Mouse (Mus musculus): ENCODE measurements around the gene Olfr1014. TPM values are rescaled to one million over a fixed set of nuclear protein-coding genes. Genes with fewer than 3 reads are reported as not detected.

Gene Olfr1014
- not detected in 2 replicates for polyA plus RNA-seq (2014; fragmentation: Nextera tagmentation; extraction: Ambion mirVana)

GRCm38 (mm10) chr2:85772413-85772812 lies at the start of gene Olfr1014:
Gene Olfr1014, plus strand, starts transcription at chr2:85772713.
- Histone ChIP-seq H3K27me3 (replicated peaks; ENCODE audit: control insufficient read depth, insufficient read depth, low read length) (no peaks in the 10 kb centered on the region), H3K27ac (ENCODE audit: low read depth, low read length) (no peak within 1 kb of the TSS), H3K4me3 (ENCODE audit: low read depth, low read length) (no peak within 1 kb of the TSS), H3K9me3 (ENCODE audit: control insufficient read depth, low read length) (no peaks in the 10 kb centered on the region), H3K4me2 (no peak within 1 kb of the TSS), H3K4me1 (replicated peaks; ENCODE audit: control insufficient read depth, insufficient read depth, low read length) (no peaks in the 10 kb centered on the region), H3K9ac (ENCODE audit: low read depth, low read length) (no peak within 1 kb of the TSS), H3K36me3 (ENCODE audit: control insufficient read depth, insufficient read depth, low read length) (no peaks in the 10 kb centered on the region)
- DNase-seq (ENCODE audit: low spot score) (no peak), ATAC-seq (replicated peaks; ENCODE audit: low FRiP score) (no peak)

DNA sequence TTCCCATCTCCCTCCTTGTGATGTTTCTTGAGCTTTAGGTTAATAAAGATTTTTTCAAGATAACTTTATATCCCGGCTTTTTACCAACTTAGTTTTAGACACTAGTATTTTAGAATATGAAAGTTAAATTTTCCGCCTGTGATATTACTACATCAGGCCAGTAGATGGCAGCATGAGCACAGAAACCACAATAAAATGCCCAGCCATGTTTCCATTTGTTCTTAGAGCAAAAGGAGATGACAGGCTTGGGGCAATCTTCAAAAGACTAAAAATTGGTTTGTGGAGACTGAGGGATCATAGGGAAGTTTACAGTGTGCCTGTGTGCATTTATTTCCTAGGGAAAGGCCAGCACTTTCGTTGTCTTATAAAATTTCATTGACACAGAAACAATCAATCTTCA lies 46.7 kb upstream of the Olfr1014 start:
- no peak for DNase-seq (ENCODE audit: low spot score)

DNA sequence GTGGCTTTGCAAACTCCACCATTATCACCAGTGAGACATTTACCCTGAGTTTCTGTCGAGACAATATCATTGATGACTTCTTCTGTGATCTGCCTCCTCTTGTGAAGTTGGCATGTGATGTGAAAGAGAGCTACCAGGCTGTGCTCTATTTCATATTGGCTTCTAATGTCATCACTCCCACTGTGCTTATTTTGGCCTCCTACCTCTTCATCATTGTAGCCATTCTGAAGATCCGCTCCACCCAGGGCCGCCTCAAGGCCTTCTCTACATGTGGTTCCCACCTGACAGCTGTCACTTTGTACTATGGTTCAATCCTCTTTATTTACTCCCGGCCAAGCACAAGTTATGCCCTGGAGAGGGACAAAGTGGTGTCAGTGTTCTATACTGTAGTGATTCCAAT lies 18.7 kb upstream of the Olfr1014 start:
- Histone ChIP-seq H3K4me3 (ENCODE audit: low read depth, low read length) (no peak overlapping the region), H3K4me2 (no peak overlapping the region), H3K36me3 (ENCODE audit: control insufficient read depth, insufficient read depth, low read length) (no peaks in the 10 kb centered on the region), H3K27me3 (replicated peaks; ENCODE audit: control insufficient read depth, insufficient read depth, low read length) (no peaks in the 10 kb centered on the region), H3K27ac (ENCODE audit: low read depth, low read length) (no peak overlapping the region), H3K9ac (ENCODE audit: low read depth, low read length) (no peak overlapping the region), H3K4me1 (replicated peaks; ENCODE audit: control insufficient read depth, insufficient read depth, low read length) (no peaks in the 10 kb centered on the region), H3K9me3 (ENCODE audit: control insufficient read depth, low read length) (no peaks in the 10 kb centered on the region)
- DNase-seq (ENCODE audit: low spot score) = no peak
- WGBS = 81% methylated on average over 4 of the region's 4 CpGs
- no peak for ATAC-seq (replicated peaks; ENCODE audit: low FRiP score)

More for the DNA sequence above, 46.7 kb upstream of the Olfr1014 start:
- Histone ChIP-seq H3K27ac (ENCODE audit: low read depth, low read length) (no peak overlapping the region), H3K9ac (ENCODE audit: low read depth, low read length) (no peak overlapping the region), H3K4me2 (no peak overlapping the region), H3K27me3 (replicated peaks; ENCODE audit: control insufficient read depth, insufficient read depth, low read length) (no peaks in the 10 kb centered on the region), H3K9me3 (ENCODE audit: control insufficient read depth, low read length) (no peaks in the 10 kb centered on the region), H3K36me3 (ENCODE audit: control insufficient read depth, insufficient read depth, low read length) (no peaks in the 10 kb centered on the region), H3K4me3 (ENCODE audit: low read depth, low read length) (no peak overlapping the region), H3K4me1 (replicated peaks; ENCODE audit: control insufficient read depth, insufficient read depth, low read length) (no peaks in the 10 kb centered on the region)
- ATAC-seq (replicated peaks; ENCODE audit: low FRiP score) = no peak
- WGBS = 11% methylated on average over 3 of the region's 3 CpGs

- Histone ChIP-seq H3K36me3 (ENCODE audit: control insufficient read depth, insufficient read depth, low read length) (no peaks in the 10 kb centered on the region), H3K27ac (ENCODE audit: low read depth, low read length) (no peak within 1 kb of the TSS), H3K4me1 (replicated peaks; ENCODE audit: control insufficient read depth, insufficient read depth, low read length) (no peaks in the 10 kb centered on the region), H3K27me3 (replicated peaks; ENCODE audit: control insufficient read depth, insufficient read depth, low read length) (no peaks in the 10 kb centered on the region), H3K9me3 (ENCODE audit: control insufficient read depth, low read length) (no peaks in the 10 kb centered on the region), H3K9ac (ENCODE audit: low read depth, low read length) (no peak within 1 kb of the TSS), H3K4me2 (no peak within 1 kb of the TSS), H3K4me3 (ENCODE audit: low read depth, low read length) (no peak within 1 kb of the TSS)
- DNase-seq (ENCODE audit: low spot score) (no peak), ATAC-seq (replicated peaks; ENCODE audit: low FRiP score) (no peak)
- 60% methylated on average over 1 of the region's 1 CpGs for WGBS
These were observed 9.8 kb upstream of the Olfr1014 start, which contains the start of gene Olfr1012 for GRCm38 (mm10) chr2:85762666-85763065. Gene Olfr1012, minus strand, starts transcription at chr2:85762766.

GRCm38 (mm10) chr2:85766798-85767197 lies 5.7 kb upstream of the Olfr1014 start, which contains the start of gene Olfr1013:
Gene Olfr1013, plus strand, starts transcription at chr2:85767098.
- Histone ChIP-seq H3K4me2 (no peak within 1 kb of the TSS), H3K9ac (ENCODE audit: low read depth, low read length) (no peak within 1 kb of the TSS), H3K9me3 (ENCODE audit: control insufficient read depth, low read length) (no peaks in the 10 kb centered on the region), H3K27ac (ENCODE audit: low read depth, low read length) (no peak within 1 kb of the TSS), H3K4me3 (ENCODE audit: low read depth, low read length) (no peak within 1 kb of the TSS), H3K4me1 (replicated peaks; ENCODE audit: control insufficient read depth, insufficient read depth, low read length) (no peaks in the 10 kb centered on the region), H3K27me3 (replicated peaks; ENCODE audit: control insufficient read depth, insufficient read depth, low read length) (no peaks in the 10 kb centered on the region), H3K36me3 (ENCODE audit: control insufficient read depth, insufficient read depth, low read length) (no peaks in the 10 kb centered on the region)
- ATAC-seq (replicated peaks; ENCODE audit: low FRiP score) (no peak), DNase-seq (ENCODE audit: low spot score) (no peak)

GRCm38 (mm10) chr2:85781717-85782116 lies 9.2 kb downstream of the Olfr1014 start, which contains the start of gene Olfr1015:
Gene Olfr1015, plus strand, starts transcription at chr2:85782017.
- DNase-seq (ENCODE audit: low spot score) = no peak

DNA sequence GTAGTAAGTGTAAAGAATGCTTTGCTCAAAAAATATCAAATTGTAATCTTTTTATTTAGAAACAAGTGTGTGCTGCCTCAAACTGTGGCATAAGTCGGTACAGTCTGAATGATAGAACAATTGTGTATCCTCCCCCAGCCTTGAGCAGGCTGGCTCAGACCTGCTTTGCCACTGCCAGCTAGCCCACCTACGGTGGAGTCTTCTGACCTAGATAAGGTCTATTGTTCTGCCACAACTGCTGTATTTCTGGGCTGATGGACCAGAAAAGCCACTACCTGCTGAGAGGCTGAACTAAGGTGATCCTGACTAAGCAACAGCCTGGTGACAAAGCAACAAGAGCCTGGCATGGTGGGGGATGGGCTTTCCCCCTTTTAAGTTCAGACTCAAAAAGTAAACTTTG lies 19.8 kb downstream of the Olfr1014 start:
- no peak for DNase-seq (ENCODE audit: low spot score)
- Histone ChIP-seq H3K36me3 (ENCODE audit: control insufficient read depth, insufficient read depth, low read length) (no peaks in the 10 kb centered on the region), H3K4me1 (replicated peaks; ENCODE audit: control insufficient read depth, insufficient read depth, low read length) (no peaks in the 10 kb centered on the region), H3K4me2 (no peak overlapping the region), H3K27me3 (replicated peaks; ENCODE audit: control insufficient read depth, insufficient read depth, low read length) (no peaks in the 10 kb centered on the region), H3K9me3 (ENCODE audit: control insufficient read depth, low read length) (no peaks in the 10 kb centered on the region), H3K4me3 (ENCODE audit: low read depth, low read length) (no peak overlapping the region), H3K9ac (ENCODE audit: low read depth, low read length) (no peak overlapping the region), H3K27ac (ENCODE audit: low read depth, low read length) (no peak overlapping the region)
- peak; percentile 34; the same call in 1 of the 2 replicates for ATAC-seq (replicated peaks; ENCODE audit: low FRiP score)
- WGBS = 58% methylated on average over 2 of the region's 2 CpGs

More at GRCm38 (mm10) chr2:85781717-85782116, 9.2 kb downstream of the Olfr1014 start, which contains the start of gene Olfr1015:
- ATAC-seq (replicated peaks; ENCODE audit: low FRiP score) = no peak
- Histone ChIP-seq H3K9ac (ENCODE audit: low read depth, low read length) (no peak within 1 kb of the TSS), H3K4me3 (ENCODE audit: low read depth, low read length) (no peak within 1 kb of the TSS), H3K4me2 (no peak within 1 kb of the TSS), H3K9me3 (ENCODE audit: control insufficient read depth, low read length) (no peaks in the 10 kb centered on the region), H3K27me3 (replicated peaks; ENCODE audit: control insufficient read depth, insufficient read depth, low read length) (no peaks in the 10 kb centered on the region), H3K4me1 (replicated peaks; ENCODE audit: control insufficient read depth, insufficient read depth, low read length) (no peaks in the 10 kb centered on the region), H3K36me3 (ENCODE audit: control insufficient read depth, insufficient read depth, low read length) (no peaks in the 10 kb centered on the region), H3K27ac (ENCODE audit: low read depth, low read length) (no peak within 1 kb of the TSS)

GRCm38 (mm10) chr2:85802444-85802843 lies 29.9 kb downstream of the Olfr1014 start, which contains the start of gene Olfr1016:
Gene Olfr1016, minus strand, starts transcription at chr2:85802544.
- 84% methylated on average over 2 of the region's 2 CpGs for WGBS
- no peak within 1 kb of the TSS for H3K4me3 ChIP-seq (ENCODE audit: low read depth, low read length)
- no peak for DNase-seq (ENCODE audit: low spot score)

GRCm38 (mm10) chr2:85804501-85804900 lies 32.0 kb downstream of the Olfr1014 start:
- Histone ChIP-seq H3K4me2 (no peak overlapping the region), H3K9ac (ENCODE audit: low read depth, low read length) (no peak overlapping the region), H3K27ac (ENCODE audit: low read depth, low read length) (no peak overlapping the region), H3K4me3 (ENCODE audit: low read depth, low read length) (no peak overlapping the region), H3K36me3 (ENCODE audit: control insufficient read depth, insufficient read depth, low read length) (no peaks in the 10 kb centered on the region), H3K4me1 (replicated peaks; ENCODE audit: control insufficient read depth, insufficient read depth, low read length) (no peaks in the 10 kb centered on the region), H3K27me3 (replicated peaks; ENCODE audit: control insufficient read depth, insufficient read depth, low read length) (no peaks in the 10 kb centered on the region), H3K9me3 (ENCODE audit: control insufficient read depth, low read length) (no peaks in the 10 kb centered on the region)
- WGBS = 75% methylated on average over 4 of the region's 4 CpGs
- DNase-seq (ENCODE audit: low spot score) = no peak
- no peak for ATAC-seq (replicated peaks; ENCODE audit: low FRiP score)

More at GRCm38 (mm10) chr2:85802444-85802843, 29.9 kb downstream of the Olfr1014 start, which contains the start of gene Olfr1016:
- no peaks in the 10 kb centered on the region for H3K36me3 ChIP-seq (ENCODE audit: control insufficient read depth, insufficient read depth, low read length)
- H3K27me3 ChIP-seq (replicated peaks; ENCODE audit: control insufficient read depth, insufficient read depth, low read length) = no peaks in the 10 kb centered on the region
- H3K4me1 ChIP-seq (replicated peaks; ENCODE audit: control insufficient read depth, insufficient read depth, low read length) = no peaks in the 10 kb centered on the region
- no peak within 1 kb of the TSS for H3K9ac ChIP-seq (ENCODE audit: low read depth, low read length)
- no peak for ATAC-seq (replicated peaks; ENCODE audit: low FRiP score)
- H3K4me2 ChIP-seq = no peak within 1 kb of the TSS
- H3K27ac ChIP-seq (ENCODE audit: low read depth, low read length) = no peak within 1 kb of the TSS
- no peaks in the 10 kb centered on the region for H3K9me3 ChIP-seq (ENCODE audit: control insufficient read depth, low read length)
